Mouse (Mus musculus) lung, adult 2 months (tissue): ENCODE data around the gene Itgal.

Source experiments
- CTCF ChIP-seq: fragments of 200-500 bp; IDR thresholded peaks from 2 replicates; pipeline ENCODE4 v1.5.1; 2011; ENCODE audit warnings: mild to moderate bottlenecking, low read length, control low read depth; ENCODE audit not compliant: insufficient read depth
- POLR2A ChIP-seq: fragments of 200-500 bp; IDR thresholded peaks from 2 replicates; pipeline ENCODE4 v1.6.1; 2011; ENCODE audit warnings: low read depth, mild to moderate bottlenecking, control low read depth, low read length, borderline replicate concordance; ENCODE audit errors: extremely low read depth

DNA sequence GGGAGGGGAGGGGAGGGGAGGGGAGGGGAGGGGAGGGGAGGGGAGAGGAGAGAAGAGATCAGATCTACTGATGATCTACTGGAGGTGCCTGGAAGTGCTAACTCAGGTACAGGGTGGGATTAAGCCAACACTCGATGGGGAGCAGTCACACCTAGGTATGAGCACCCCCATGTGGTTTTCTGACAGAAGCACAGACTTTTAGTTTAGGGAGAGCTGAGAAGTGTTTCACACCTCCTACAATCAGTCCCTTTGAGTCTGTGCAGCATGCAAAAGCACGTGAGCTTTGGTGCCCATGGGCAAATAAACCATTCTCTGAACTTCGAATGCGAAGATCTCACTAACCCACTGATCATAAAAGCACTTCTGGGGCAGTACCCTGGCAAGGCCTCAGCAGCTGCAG is 46.3 kb downstream of the Itgal start:
- no peak for TF ChIP-seq CTCF
- TF ChIP-seq POLR2A: no peak
